Mouse (Mus musculus) telencephalon, adult 2 months (tissue): ENCODE results near the gene Sh3bgrl2.
"Not testable (repeated sequence)": the region's sequence is repeated elsewhere in the genome, so short reads cannot be mapped to it uniquely, and the experiment has no call there.

Experiments used
- DNase-seq: peaks from one replicate; pipeline ENCODE4 v3.0.0-alpha.2; 2011; ENCODE audit warnings: low read depth, low spot score

Gene Sh3bgrl2

GRCm38 (mm10) chr9:83547830-83548689 is at the start of gene Sh3bgrl2:
Sh3bgrl2 (plus strand) TSS chr9:83548327.
- peak; percentile 65 for DNase-seq

- DNase-seq, result not testable (repeated sequence)
These were observed 29.0 kb upstream of the Sh3bgrl2 start for GRCm38 (mm10) chr9:83519081-83519480.

GRCm38 (mm10) chr9:83519510-83520155 is 28.5 kb upstream of the Sh3bgrl2 start:
- DNase-seq, result no peak

GRCm38 (mm10) chr9:83527341-83528060 is 20.6 kb upstream of the Sh3bgrl2 start:
- no peak for DNase-seq

DNA sequence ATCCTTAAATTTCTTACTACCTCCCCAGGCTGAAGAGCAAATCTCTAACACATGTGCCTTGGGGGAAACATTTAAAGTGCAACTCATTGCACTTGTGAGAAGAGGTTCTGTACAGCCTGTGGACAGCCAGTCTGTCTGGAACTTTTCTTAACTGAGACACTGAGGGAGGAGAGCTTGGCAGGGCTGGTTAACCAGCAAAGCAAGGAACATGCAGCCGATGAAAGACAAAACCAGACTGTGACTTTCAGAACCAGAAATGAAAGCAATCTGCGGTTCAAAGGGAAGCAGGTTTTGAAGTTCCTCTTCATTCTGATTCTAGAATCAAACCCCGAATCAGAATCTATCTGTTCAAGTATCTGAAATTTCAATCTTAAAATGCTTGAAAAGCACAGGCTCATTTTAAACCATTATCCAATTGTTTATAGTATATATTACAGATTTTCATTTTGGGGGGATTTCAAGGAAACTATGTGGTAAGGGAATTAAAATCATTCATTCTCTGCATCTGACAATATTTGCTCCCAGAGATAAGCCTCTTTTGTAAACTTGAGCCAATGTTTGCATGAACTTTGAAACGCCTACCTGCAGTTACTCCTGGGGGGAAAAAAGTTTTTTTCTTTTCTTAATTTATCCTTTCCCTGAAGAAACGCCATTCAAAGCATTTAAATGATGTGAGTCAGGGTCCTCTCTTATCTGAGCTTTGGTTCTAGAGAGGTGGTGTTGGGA is 14.9 kb upstream of the Sh3bgrl2 start:
- DNase-seq, result no peak

DNA sequence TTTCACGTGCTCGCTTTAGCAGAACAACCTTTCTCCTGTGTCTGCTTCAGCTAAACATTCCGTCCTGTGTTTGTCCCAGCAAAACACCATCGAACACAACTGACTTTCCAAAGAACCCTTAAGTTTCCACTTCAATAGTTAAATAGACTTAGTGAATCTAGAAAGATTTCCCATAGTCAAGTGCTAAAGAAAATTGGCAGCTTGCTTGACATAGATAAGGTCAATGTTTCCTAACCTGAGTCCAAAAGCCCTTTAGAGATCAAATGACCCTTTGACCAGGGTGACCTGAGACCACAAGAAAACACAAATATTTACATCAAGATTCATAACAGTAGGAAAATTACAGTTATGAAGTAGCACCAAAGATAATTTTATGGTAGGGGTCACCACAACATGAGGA is 11.2 kb upstream of the Sh3bgrl2 start:
- DNase-seq, result no peak

GRCm38 (mm10) chr9:83537510-83537909 is 10.6 kb upstream of the Sh3bgrl2 start:
- no peak for DNase-seq

DNA sequence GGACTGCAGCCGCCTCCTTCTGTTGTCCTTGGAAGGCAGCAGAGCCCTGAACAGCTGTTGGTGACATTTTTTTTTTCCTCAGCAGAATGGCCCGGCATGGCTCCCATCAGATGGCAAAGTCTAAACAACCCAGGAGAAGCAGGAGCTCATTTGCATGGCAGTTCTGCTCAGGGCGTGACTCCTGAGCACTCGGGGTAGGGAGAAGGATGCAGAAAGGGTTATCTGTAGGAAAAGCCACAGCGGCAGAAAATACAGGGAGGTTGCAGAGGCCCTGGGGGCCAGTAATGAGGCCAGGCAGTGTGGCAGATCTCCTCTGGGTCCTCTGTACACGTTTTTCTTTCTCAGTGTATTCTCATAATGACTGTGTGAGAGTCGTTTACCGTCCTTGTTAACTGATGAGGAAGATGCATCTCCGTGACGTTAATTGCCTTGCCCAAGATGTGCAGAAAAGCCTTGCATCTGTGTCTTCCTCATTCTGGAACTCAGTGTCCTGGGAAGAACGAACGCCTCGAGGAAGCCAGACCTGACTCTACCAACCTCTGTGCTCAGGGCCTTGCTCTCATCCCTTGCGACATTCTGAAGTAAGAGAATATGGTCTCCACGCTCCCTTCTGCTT is 10.1 kb upstream of the Sh3bgrl2 start:
- DNase-seq, result no peak

GRCm38 (mm10) chr9:83539809-83540491 is 8.2 kb upstream of the Sh3bgrl2 start:
- no peak for DNase-seq

DNA sequence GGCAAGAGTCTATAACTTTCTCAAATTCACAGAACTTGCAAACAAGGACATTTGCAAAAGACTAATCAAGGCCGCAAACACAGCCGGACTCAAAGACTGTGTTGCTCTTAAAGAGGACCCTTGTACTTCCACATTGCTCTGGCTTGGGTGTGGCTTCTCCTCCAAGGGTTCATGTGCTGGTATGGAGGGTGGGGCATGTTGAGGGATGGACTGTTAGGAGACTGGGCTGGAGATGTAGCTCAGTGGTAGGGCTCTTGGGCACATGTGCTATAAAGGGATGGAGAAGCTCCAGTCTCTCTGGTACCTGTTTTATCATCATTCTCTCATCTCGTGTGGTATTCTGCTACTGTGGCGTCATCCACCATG is 7.7 kb upstream of the Sh3bgrl2 start:
- no peak for DNase-seq

DNA sequence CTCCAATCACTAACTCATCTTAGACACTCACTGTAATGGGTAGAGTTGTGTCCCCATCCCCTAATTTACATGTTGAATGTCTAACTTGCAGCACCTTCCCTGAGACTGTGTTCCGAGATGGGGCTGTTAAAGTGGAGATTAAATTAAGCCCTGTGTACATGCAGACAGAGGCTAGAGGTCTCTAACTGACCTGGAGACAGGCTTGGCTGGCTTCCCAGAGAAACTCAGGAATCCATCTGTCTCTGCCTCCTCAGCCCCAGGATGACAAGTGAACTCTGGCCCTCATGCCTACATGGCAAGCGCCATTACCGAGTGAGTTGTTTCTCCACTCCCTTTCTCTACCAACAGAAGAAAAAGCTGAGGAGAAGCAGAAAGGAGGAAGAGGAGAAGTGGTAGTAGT is 7.2 kb upstream of the Sh3bgrl2 start:
- no peak for DNase-seq

DNA sequence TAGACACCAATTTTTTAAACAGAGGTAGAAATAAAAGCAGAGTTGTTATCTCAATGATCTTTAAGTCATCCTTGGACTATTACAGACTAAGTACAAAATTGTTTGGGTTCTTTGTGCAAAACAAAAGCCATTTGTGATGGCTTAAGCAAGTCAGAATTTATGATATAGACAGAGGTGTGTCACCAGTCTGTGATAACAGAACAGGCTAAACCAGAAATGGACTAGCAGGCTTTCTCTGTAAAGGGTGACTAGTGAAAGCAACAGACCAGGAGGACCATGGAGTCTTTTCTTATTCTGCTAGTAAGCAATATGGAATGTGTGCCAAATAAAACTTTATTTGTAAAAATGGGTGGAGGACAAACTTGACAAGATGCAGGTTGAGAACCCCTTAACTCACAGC is 2.9 kb upstream of the Sh3bgrl2 start:
- no peak for DNase-seq

- no peak for DNase-seq
These were observed 1.8 kb upstream of the Sh3bgrl2 start for GRCm38 (mm10) chr9:83546316-83546715.

- no peak for DNase-seq
These were observed 898 bp upstream of the Sh3bgrl2 start for GRCm38 (mm10) chr9:83547229-83547628.

- DNase-seq, result no peak
These were observed 1.7 kb downstream of the Sh3bgrl2 start for GRCm38 (mm10) chr9:83549866-83550265.

DNA sequence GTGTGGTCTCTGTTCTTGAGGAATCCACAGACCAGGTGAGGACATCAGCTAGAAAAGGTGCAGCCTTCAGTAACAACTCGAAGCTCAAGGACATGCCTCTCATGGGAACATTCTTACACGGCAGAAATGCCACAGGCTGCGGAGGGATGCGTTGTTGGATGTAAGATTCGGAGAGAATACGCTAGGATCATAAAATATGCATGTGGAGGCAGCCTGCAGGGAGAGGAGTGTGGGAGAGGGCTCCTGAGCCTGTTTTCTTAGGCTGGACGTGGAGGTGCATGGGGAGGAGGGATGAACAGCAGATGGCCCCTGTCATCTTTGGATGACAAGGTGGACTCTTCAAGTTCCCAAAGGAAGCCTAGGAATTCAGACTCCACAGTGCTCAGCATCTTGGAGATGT is 3.0 kb downstream of the Sh3bgrl2 start:
- no peak for DNase-seq

DNA sequence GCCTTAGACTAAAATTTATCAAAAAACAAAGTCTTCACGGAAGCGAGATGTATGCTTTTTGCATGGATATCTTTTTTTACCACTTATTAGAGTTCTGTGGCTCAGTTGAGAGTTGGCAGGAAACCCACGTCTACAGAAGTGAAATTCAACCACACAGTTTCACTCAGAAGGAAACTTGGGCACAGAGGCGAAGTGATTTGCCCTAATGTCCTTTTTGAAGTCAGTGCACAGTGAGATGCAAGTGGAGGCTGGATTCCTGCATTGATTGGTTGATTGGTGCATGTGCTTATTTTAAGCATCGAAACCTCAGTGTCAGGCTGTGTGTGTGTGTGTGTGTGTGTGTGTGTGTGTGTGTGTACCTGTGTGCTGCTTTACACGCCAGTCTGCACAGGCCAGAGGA is 3.5 kb downstream of the Sh3bgrl2 start:
- no peak for DNase-seq

- DNase-seq, result no peak
These were observed 7.5 kb downstream of the Sh3bgrl2 start for GRCm38 (mm10) chr9:83555580-83555979.

GRCm38 (mm10) chr9:83556236-83556635 is 8.1 kb downstream of the Sh3bgrl2 start:
- no peak for DNase-seq
